Mouse (Mus musculus) ES-Bruce4 (cell line): ENCODE measurements around the gene Itih5.

Source experiments
- CTCF ChIP-seq: IDR thresholded peaks from one replicate; pipeline ENCODE4 v1.8.1; 2011; ENCODE audit warnings: low read depth, low read length
- EP300 ChIP-seq: IDR thresholded peaks from 2 replicates; pipeline ENCODE4 v1.6.1; 2011; ENCODE audit warnings: low read depth, low read length; ENCODE audit not compliant: insufficient read depth
- POLR2A ChIP-seq: IDR thresholded peaks from one replicate; pipeline ENCODE4 v1.8.1; 2011; ENCODE audit warnings: low read length; ENCODE audit not compliant: insufficient read depth

DNA sequence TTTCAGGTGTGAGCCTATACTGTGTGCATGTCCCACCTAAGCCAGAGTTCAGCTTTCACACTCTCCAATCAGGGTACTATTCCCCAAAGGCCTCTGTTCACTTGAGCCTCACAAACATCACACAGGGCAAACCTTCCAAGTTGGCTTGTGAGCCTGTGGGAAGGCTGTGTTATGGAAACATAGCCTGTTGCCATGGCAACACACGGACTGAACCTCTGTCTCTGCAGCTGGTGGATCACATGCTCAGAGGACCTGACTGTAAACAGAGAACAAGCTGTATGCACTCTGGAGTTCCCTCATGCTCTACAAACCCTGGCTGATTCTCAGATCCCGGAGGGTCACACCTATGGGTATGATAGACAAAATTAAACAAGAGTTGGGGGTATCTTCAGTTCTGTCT lies 122.8 kb downstream of the Itih5 start:
- no peak for TF ChIP-seq CTCF
- no peak for TF ChIP-seq POLR2A
- no peak for TF ChIP-seq EP300
